Mouse (Mus musculus): Measurements from ENCODE around the gene Muc13.
A peak's percentile ranks its signal among the peaks of the same experiment; 100 is the strongest.

GRCm38 (mm10) chr16:33818413-33819165, 24.8 kb downstream of the Muc13 start:
- TF ChIP-seq CTCF (conservative IDR thresholded peaks at IDR 0.05; ENCODE audit: low read length) (no peak), POU5F1 (IDR thresholded peaks at IDR 0.05; ENCODE audit: borderline replicate concordance, low read length) (0 out of 2 replicates have a peak, but pooled peaks have one; percentile 38), NANOG (IDR thresholded peaks at IDR 0.05; ENCODE audit: borderline replicate concordance, low read length) (no peak)

Data from E14TG2a.4 (cell line).